Mouse (Mus musculus) c-Kit-negative CD71-positive TER-119-positive erythroid progenitor cells, embryonic 14.5 days (primary cell): ENCODE results near the gene Cib1.

Experiments
- DNase-seq: peaks from one replicate; pipeline ENCODE4 v3.0.0-alpha.2; 2013; ENCODE audit warnings: low read depth, low spot score

Cib1 gene

GRCm38 (mm10) chr7:80233799-80234198, 1.2 kb upstream of the Cib1 start:
- no peak for DNase-seq

GRCm38 (mm10) chr7:80231971-80232488, 583 bp downstream of the Cib1 start:
- peak; percentile 51 for DNase-seq

- no peak for DNase-seq
Observed at GRCm38 (mm10) chr7:80230196-80230595, 2.4 kb downstream of the Cib1 start.

- DNase-seq = no peak
Observed at GRCm38 (mm10) chr7:80227065-80227464, 5.5 kb downstream of the Cib1 start.

GRCm38 (mm10) chr7:80221179-80221750, 11.3 kb downstream of the Cib1 start:
- DNase-seq = no peak

- no peak for DNase-seq
Observed at GRCm38 (mm10) chr7:80220237-80220797, 12.3 kb downstream of the Cib1 start.

GRCm38 (mm10) chr7:80218666-80219065, 13.9 kb downstream of the Cib1 start:
- no peak for DNase-seq

GRCm38 (mm10) chr7:80216566-80216965, 16.0 kb downstream of the Cib1 start:
- no peak for DNase-seq

- peak; percentile 75 for DNase-seq
Observed at GRCm38 (mm10) chr7:80215398-80215797, 17.2 kb downstream of the Cib1 start.

- DNase-seq = no peak
Observed at GRCm38 (mm10) chr7:80214459-80214858, 18.2 kb downstream of the Cib1 start.

GRCm38 (mm10) chr7:80213604-80214003, 19.0 kb downstream of the Cib1 start:
- DNase-seq = no peak

- no peak for DNase-seq
Observed at GRCm38 (mm10) chr7:80210982-80211381, 21.6 kb downstream of the Cib1 start.

GRCm38 (mm10) chr7:80209669-80210068, 22.9 kb downstream of the Cib1 start:
- DNase-seq = no peak

GRCm38 (mm10) chr7:80208738-80209430, 23.7 kb downstream of the Cib1 start:
- peak; percentile 92 for DNase-seq

- DNase-seq = no peak
Observed at GRCm38 (mm10) chr7:80208026-80208642, 24.5 kb downstream of the Cib1 start.

GRCm38 (mm10) chr7:80207314-80207731, 25.3 kb downstream of the Cib1 start:
- peak; percentile 66 for DNase-seq

- DNase-seq = no peak
Observed at GRCm38 (mm10) chr7:80205705-80206589, 26.7 kb downstream of the Cib1 start.

- DNase-seq = no peak
Observed at GRCm38 (mm10) chr7:80204961-80205360, 27.7 kb downstream of the Cib1 start.

- no peak for DNase-seq
Observed at GRCm38 (mm10) chr7:80204362-80204761, 28.3 kb downstream of the Cib1 start.

- DNase-seq = no peak
Observed at GRCm38 (mm10) chr7:80203638-80204096, 28.9 kb downstream of the Cib1 start.

- DNase-seq = no peak
Observed at GRCm38 (mm10) chr7:80202961-80203360, 29.7 kb downstream of the Cib1 start.
